Mouse (Mus musculus) T-helper 17 cell (primary cell): ENCODE data around the gene Parp12.

Experiments used
- in situ Hi-C, 2 experiments: fragments of 300-600 bp; cut with MboI, MseI; formaldehyde crosslinking; loops; 1 replicate in 1 of 2; 2 replicates in 1 of 2; pipeline ENCODE4 v1.15.1; 2025; ENCODE audit warnings: high pct_unique_total_duplicates in 2 of 2

Gene Parp12

DNA sequence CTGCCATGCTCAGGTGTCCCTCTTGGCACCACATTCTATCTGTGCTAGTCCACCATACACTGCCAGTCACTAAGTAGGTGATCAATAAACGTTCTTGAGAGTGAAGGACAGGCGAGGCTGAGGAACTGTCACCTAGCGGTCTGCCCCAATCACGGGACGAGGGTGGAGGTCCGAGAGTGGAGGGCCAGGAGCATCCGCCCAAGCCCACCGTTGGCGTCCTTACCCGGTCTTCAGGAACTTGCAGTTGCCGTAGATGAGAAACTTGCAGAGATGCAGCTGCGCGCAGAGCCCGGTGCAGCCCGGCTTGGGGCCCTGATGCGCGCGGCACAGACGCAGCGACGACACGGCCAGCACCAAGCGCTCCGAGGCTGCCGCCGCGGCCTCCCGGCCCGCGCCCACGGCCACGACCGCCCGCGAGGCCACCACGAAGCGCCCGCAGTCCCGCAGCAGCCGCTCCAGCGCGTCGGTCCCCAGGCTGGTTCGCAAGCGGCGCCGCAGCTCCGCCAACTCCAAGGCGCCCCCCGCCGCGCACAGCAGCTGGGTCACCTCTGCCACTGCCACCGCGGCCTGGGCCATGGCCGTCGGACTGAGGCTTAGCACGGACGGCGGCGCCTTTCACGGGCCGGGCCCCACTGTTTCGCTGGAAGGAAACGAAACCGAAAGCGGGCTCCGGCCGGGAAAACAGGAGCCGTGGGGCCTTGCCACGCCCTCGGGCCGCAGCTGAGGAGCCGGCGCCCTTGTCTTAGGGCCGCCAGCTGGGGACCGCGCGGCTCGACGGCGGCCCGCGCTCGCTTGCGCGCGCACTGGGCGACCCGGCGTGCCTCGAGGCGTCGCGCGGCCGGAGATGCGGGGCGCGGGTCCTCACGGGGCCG is at the start of gene Parp12:
Gene Parp12 (minus strand): TSS at position 766 of the 872 bp plus-strand sequence.
- in situ Hi-C loops = no loop called here

DNA sequence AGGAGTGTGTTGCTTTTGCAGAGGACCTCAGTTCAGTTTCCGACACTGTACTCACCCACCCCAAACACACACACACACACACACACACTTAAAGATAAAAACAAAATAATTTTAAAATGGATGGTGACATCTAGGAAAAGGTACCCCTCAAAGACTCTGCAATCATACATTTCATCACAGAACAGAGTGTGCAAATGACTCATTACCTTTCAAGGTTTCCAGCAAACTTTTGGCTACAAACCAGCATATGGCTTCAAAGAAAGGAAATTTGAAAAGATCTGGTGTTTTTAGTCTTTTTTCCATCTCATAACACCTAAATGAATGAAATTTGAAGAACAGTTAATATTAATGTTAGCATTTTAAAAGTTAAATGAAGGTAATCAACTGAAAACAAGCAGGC is 46.7 kb upstream of the Parp12 start:
- in situ Hi-C loops = no loop called here

DNA sequence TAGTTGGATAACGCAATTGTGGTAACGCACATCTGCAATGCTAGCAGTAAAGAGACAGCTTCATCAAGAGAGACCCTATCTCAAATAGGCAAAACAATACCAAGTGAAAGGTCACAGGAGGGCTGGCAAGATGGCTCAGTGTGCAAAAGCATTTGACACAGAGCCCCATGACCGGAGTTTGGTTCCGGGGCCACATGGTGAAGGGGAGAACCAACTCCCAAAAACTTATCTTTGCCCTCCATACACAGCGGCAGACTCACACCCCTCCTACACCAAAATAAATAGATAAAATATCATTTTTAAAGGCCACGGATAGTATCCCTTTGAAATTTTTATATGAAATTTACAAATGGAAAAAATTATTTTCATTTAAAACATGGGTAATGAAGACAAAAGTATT is 43.8 kb upstream of the Parp12 start:
- in situ Hi-C loops = no loop called here

DNA sequence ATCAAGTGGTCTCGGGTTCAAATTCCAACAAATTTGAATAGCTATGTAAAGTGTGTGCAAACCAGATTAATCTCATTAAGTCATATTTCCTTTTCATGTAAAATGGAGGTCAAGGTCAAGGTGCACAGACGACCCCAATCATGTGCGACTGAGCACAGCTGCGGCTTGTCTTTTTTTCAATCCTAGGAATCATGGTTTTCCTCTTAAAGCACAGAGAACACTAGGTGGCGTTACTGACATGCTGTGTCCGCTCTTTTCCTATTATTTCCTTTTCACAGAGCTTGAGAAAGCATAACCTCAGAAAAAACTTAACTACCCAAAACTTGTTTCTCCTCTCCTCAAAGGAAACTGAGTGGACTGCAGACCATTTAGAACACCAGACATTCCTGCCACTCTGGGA is 27.9 kb upstream of the Parp12 start:
- in situ Hi-C loops = no loop called here

DNA sequence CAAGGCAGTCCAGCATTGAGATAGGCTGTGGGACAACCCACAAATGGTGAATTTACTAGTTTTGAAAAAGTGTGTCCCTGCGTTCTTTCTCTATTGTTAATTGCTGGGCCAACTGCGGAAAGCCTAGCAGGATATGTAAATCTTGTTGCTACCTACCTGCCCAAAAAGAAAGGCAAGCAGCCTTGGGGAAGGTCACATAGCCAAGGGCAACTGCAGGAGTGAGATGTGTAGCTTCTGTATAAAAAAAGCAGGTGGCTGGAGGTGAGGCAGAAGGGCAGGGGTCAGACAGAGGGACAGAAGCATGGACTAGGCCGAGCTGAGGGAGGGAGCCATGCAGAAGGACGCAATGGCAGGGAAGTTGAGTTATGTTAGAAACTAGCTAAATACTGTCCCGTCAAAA is 14.4 kb upstream of the Parp12 start:
- in situ Hi-C loops = no loop called here

DNA sequence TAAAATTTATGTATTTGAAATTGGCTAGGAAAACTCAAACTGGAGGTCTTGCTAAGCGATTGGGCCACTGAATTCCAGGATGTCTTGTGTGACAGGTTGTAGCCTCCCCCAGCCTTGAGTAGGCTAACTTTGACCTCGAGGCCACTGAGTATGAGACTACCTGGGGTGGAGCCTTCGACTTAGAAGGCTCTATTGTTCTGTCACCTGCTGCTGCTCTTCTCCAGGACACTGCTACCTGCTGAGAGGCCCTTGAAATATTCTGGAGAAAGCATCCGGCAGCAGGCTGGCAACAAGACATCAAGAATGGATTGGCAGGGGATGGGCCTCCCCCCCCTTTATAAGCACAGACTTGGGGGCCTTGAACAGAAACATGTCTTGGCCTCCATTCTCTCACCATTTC is 13.3 kb upstream of the Parp12 start:
- in situ Hi-C loops = no loop called here

DNA sequence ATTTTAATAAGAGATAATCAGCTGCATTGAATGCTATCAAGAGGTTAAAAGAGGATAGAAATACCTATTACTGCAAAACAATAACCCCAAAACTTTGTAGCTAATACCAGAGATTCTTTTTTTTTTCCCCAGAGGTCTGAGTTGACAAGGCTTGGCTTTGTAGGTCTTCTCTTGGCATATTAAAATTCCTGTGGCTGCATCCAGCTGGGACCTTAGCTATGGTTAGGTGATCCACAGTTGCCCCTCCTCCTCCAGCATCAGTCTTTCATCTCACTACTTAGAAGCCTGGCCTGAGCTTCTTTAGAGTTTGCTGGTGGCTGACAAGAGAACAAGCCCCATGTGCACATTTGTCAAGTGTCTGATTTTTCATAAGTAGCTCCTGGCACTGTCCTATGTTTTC is 6.6 kb upstream of the Parp12 start:
- in situ Hi-C loops = no loop called here

DNA sequence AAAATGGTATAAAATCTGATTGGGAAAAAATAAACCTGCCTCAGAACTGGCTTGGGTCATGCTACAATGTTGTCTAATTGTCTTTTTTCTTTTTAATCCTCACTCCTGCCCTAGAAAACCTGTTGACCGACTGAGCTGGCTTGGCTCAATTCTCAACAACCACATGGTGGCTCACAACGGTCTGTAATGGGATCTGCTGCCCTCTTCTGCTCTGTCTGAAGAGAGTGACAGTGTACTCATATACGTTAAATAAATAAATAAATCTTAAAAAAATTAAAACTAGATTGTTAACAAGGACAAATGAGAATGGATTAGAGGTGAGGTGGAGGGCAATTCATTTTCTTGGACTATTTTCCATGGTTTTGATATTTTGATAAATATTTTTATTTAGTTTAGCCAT is 2.5 kb upstream of the Parp12 start:
- in situ Hi-C loops = no loop called here

DNA sequence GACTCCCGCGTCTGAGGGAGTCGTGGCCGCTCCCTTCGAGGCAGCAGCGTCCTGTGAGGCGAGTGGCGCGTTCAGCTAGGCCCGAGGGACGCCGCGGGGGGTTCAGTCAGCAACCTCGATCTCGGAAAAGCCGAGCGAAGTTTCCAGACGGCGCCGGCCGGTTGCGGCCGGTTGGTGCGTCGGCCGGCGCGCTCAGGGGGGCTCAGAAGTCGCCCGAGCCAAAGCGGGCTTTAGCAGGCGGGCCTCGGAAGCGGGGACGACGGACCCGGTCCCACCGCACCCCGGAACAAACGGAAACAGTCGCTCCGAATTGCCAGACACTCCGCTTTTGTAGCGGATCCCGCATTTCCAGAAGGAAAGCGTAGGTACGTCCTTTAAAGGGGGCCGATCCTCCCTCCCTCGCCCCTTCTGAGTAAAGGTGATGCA is 320 bp upstream of the Parp12 start:
- in situ Hi-C loops = no loop called here

DNA sequence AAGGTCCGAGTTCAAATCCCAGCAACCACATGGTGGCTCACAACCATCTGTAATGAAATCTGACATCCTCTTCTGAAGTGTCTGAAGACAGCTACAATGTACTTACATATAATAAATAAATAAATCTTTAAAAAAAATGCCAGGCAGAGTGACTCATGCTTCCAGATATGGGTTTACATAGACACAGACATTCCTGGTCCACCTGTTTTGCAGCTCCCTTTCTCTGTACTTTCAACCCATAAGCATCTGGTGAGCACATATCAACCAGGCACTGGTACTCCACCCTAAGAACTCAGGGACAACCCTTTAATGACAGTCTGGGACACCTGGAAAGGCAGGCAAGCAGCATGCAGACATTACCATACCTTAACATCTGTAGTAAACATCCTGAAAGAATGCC is 2.7 kb downstream of the Parp12 start:
- in situ Hi-C loops = no loop called here

DNA sequence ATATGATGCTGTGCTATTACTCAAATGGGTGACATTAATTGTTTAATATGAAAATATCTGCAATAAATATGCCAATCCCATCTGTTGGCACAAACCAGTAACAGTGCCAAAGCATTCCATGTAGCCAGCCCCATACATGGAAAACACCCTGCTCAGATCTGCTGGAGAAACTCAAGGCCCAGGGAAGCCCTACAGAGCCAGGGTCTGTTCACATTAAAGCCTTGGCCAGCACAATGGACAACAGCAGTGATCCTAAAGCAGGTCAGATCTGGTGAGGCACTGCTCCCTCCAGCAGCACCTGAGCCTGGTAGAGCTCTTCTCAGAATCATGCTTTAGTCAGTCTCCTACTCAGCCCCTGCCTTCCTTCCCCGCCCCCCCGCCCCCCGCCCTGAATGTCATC is 5.0 kb downstream of the Parp12 start:
- in situ Hi-C loops = no loop called here

DNA sequence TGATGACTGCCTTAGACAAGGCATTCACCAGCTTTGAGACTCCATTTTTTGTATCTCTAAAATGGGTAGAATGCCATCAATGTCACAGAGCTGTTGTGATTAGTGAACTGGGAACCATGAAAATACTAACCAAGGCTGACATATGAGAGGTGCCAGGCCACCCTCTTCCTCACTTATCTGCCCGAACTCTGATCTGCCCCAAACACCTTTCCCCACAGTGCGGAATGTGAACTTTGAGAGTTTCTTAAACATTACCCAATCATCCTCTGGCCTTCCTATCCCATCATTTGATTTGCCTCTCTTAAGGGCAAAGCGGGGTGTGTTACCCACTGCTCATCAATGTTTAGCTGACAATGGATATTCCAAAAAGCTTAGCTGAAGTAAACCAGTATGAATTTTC is 5.4 kb downstream of the Parp12 start:
- in situ Hi-C loops = no loop called here

DNA sequence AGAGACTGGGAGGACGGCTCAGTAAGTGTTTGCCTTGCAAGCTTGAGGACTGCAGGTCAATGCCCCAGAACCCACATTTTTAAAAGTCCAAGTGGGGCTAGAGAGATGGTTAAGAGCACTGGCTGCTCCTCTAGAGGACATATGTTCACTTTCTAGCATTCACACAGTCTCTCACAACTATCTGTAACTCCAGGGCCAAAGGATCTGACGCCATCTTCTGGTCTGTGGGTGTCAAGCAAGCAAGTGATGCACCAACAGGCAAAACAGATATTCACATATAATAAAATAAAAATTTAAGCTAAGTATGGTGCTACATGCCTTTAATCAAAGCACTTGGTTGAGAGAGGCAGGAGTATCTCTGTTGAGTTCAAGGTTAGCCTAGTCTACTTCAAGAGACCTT is 11.3 kb downstream of the Parp12 start:
- in situ Hi-C loops = no loop called here

DNA sequence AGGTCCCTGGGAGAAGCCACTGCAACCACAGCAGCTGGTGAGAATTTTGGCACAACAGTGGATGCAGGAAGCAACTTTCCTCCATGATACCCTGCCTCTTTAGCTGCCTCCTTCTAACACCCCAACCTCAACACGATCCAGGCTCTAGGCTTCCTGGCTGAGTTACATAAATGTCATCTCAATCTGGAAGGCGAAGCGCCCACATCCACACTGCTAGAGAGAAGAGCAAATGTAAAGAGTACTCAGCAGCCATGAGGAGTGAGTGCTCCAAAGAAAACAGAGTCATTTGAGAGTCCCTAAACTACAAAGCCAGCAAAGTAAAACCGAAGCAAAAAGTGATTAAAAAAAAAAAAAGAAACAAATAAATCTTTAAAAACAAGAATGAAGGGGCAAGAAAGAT is 13.5 kb downstream of the Parp12 start:
- in situ Hi-C loops = no loop called here

DNA sequence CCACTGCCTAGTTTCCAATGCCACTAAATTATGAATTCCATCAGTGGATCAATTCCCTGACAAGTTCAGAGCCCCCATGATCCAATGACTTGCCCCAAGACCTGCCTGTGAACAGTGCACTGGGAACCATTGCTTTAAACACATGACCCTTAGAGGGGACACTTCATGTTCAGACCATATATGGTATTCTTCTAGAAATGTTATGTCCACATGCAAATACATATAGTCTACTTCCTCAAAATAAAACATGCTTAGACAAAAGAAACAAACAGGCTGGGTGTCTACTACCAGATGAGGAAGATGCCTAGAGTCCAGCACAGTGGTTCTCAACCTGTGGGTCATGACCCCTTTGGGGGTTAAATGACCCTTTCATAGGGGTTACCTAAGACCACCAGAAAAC is 41.7 kb downstream of the Parp12 start:
- in situ Hi-C loops = no loop called here

DNA sequence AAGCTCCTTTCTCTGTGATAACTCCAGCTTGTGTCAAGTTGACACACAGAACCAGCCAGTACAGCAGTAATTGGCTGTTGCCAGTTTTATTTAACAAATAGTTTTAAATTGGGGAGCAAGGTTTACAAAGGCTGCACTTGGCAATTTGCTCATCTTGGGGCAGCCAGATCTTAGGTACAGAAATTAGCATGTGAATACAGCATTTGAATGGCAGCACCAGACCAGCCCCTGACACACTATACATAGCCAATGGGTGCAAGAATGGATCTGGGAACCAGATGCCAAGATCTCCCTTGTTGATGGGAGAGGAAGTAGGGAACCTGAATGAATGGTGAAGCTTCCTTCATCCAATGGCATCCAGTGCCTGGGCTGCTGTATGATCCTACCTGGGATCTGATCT is 44.0 kb downstream of the Parp12 start:
- in situ Hi-C loops = no loop called here

DNA sequence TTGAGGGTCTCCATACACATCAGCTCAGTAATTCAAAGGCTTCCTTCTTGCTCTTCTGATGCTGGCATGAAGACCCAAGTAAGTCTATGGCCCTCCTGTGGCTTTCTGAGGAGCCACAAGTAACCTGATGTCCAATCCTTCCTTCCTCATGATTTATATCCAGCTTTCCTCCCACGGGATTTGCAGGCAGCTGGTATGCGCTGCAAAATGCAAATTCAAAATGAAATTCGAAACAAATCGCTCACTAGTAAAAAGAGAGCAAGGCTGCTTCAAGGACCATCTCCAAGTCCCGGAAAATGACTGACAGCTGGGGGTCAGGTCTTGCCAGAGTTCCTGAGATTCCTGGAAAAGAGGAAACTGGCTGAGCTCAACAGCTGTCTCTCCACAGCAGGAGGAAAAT is 45.5 kb downstream of the Parp12 start:
- in situ Hi-C loops = no loop called here

DNA sequence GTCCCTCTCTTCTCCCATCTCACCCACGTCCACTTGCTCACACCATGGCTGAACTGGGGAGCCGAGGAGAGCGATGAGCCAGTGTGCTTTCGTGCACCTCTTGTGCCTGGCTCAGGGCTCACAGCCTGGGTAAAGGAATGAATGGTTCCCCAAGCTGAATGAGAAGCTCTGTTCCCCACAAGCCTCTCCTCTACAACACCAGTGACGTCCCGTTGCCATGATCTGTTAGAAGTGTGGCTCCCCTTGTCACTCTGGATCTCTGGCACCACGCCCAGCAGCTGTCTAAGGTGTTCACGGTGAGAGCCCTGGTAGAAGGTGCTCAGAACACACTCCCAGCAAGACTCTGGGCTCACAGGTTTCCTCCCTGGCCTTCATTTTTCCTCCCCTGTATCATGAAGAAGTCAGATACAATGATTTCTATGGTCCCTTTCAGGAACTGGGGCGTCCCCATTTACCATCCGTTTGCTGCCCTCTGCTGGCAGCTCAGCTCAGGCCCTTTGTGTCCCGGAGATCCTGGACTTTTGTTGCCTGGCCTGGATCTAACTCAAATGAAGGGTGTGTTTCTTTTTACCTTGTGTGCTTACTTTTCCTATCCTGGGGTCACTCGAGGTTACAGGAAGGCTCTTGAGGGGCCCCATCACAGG is 51.1 kb downstream of the Parp12 start:
- in situ Hi-C loops = loop anchor here in 1 of 2 experiments (5.0 kb wide), 1 partner anchor 415 kb away; no protein-coding TSS in a partner anchor

DNA sequence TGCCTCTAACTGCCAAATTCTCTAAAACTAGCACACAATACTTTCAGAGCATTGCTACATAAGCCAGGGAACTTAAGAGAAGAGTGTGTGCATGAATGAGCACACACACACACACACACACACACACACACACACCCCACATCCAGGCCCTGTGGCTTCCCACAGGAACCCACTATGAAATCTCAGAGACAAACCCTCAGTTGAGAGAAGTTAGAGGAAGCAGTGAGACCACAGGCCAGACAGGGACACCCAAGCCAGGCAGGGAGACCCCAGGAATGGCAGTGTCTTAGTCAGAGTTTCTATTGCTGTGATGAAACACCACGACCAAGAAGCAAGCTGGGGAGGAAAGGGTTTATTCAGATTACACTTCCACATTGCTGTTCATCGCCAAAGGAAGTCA is 54.6 kb downstream of the Parp12 start:
- in situ Hi-C loops = no loop called here

DNA sequence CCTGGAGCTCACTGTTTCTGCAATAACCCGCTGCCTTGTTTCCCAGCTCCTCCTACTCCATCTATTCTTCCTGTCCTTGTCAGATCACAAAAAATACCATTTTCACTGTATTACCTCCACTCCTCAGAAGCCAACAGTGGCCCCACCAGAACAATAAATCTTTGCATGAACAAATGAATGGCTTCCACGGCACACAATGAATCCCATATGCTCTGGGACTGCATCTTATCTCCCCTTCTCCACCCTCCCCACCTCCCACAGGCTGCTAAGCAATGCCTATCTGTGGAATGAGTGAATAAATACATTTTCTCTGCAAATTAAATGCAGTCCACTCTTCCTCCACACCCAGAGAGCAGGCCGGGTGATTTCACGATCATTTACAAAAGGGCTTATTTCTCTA is 57.0 kb downstream of the Parp12 start:
- in situ Hi-C loops = no loop called here

DNA sequence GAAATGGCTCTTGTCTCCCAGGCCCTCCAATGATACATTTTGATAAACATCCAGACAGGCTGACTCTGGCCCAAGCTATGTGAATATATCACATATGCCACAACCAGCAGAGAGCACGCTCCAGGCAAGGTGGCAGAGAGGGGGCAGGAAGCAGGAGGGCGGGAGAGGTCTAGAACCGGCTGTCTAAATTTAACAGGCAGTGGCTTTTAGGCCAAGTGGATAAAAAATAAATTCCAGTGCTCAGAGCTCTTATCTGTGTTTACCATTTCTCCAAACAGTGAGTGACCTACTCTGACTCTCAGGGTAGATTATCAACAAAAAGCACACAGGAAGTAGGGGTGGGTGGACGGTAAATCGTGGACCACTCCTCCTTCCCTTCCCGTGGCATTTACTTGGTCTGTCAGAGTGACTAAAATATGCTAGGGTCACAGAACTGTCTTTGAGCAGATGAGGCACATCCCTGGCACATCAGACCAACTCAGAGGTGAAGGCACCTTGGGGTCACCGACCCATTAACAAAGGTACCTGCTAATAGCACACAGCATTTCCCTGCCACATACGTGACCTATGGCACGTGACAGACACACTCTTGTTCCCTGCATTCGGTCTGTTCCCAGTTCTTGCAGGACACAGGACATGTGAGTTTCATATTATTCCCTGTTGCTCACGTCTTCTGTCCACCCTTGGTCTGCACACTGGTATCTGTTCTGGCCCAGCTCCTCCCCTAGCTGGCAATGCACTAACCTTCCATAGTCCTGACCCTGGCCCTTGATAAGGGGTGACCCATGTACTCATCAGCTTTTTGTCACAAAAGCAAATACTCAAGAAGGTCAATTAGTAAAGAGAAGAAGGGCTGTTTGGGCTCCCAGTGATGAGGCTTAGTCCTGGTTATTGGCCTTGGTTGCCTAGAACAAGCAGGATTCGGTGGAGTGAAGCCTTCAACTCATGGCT is 58.3 kb downstream of the Parp12 start:
- in situ Hi-C loops = no loop called here

DNA sequence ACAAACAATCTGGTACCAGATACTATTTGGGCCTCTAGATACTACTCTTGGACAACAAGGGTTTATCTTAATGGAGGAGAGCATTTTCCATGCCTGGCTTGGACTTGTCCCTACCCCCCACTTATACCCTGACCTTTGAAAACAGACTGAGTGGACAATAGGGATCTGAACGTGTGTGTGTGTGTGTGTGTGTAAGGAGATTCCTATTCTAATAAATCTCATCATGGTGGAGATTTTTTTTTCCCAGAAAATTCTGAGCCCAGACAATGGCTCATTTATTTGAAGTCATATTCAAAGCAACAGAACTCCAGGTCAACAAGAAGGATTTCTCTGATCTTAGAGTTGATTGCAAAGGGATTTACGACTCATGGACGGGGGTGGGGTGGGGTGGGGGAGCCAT is 59.2 kb downstream of the Parp12 start:
- in situ Hi-C loops = no loop called here
